Mouse (Mus musculus) adrenal gland, adult 8-10 months (tissue): ENCODE measurements at regions not wholly inside any gene's neighbourhood (a gene's known extent, or its start where the extent isn't known, plus 50 kb on each side); places are given as distances from the start of the nearest gene placed in this dataset.

Experiments
- DNase-seq: peaks from one replicate; pipeline ENCODE4 v3.0.0; 2022

- DNase-seq, result no peak
Measured at GRCm38 (mm10) chr10:8936369-8936768, 50.5 kb upstream of the Sash1 start.
